Mouse (Mus musculus) hindbrain, embryonic 11.5 days (tissue): Measurements from ENCODE around the gene Rab6a. TPM values are rescaled to one million over a fixed set of nuclear protein-coding genes. Genes with fewer than 3 reads are reported as not detected.
A peak's percentile ranks its signal among the peaks of the same experiment; 100 is the strongest.

Experiments used
- ATAC-seq: fragments of 200-750 bp; cut with Nextera tagmentation; 2 replicates; pipeline ENCODE4 v1.8.0; 2017; ENCODE audit warnings: mild to moderate bottlenecking, moderate TSS enrichment, moderate library complexity; ENCODE audit not compliant: low FRiP score
- DNase-seq: peaks from one replicate; pipeline ENCODE4 v3.0.0-alpha.2; 2015; ENCODE audit warnings: low spot score
- H3K27ac ChIP-seq: fragments of 300-500 bp; sonication (generic); 2 replicates; pipeline ENCODE4 v1.5.1; 2014; ENCODE audit warnings: mild to moderate bottlenecking, low read depth, low read length
- H3K27me3 ChIP-seq: fragments of 300-500 bp; sonication (generic); 2 replicates; pipeline ENCODE4 v1.6.1; 2014; ENCODE audit warnings: mild to moderate bottlenecking, low read length, moderate library complexity, mixed read lengths; ENCODE audit not compliant: control insufficient read depth, insufficient read depth
- H3K36me3 ChIP-seq: fragments of 300-500 bp; sonication (generic); 2 replicates; pipeline ENCODE4 v1.6.1; 2014; ENCODE audit warnings: mild to moderate bottlenecking, low read length, moderate library complexity, mixed read lengths; ENCODE audit not compliant: control insufficient read depth, insufficient read depth
- H3K4me1 ChIP-seq: fragments of 300-500 bp; sonication (generic); replicated peaks from 2 replicates; pipeline ENCODE4 v1.6.1; 2014; ENCODE audit warnings: low read length, mixed read lengths; ENCODE audit not compliant: control insufficient read depth, insufficient read depth
- H3K4me2 ChIP-seq: fragments of 300-500 bp; sonication (generic); replicated peaks from 2 replicates; pipeline ENCODE4 v1.6.1; 2014; ENCODE audit warnings: mild to moderate bottlenecking, low read depth, low read length
- H3K4me3 ChIP-seq: fragments of 300-500 bp; sonication (generic); 2 replicates; pipeline ENCODE4 v1.5.1; 2014; ENCODE audit warnings: low read depth, low read length
- H3K9ac ChIP-seq: fragments of 300-500 bp; sonication (generic); 2 replicates; pipeline ENCODE4 v1.6.1; 2014; ENCODE audit warnings: low read depth, low read length
- H3K9me3 ChIP-seq: fragments of 300-500 bp; sonication (generic); 2 replicates; pipeline ENCODE4 v1.6.1; 2016; ENCODE audit warnings: low read length; ENCODE audit not compliant: control insufficient read depth
- WGBS: fragments of 180-500 bp; shearing (Covaris S2); extraction: QIAGEN DNeasy Blood & Tissue Kit; methylation state at CpG from one replicate; pipeline ENCODE4 v1.1.7; 2014; 5-methylcytosine and 5-hydroxymethylcytosine counted together
- polyA plus RNA-seq: library from polyadenylated mRNA; unstranded; fragments of >200 nt; fragmentation: Nextera tagmentation; extraction: Ambion mirVana; gene quantifications from 2 replicates; pipeline ENCODE4 v1.2.1, GENCODE M21; 2014

The Rab6a gene
- polyA plus RNA-seq, 1 experiment from 2014 or later, result 192 TPM

GRCm38 (mm10) chr7:100608130-100608741 lies 1.0 kb downstream of the Rab6a start, which contains the start of gene Mrpl48:
Gene Mrpl48, minus strand, starts transcription at chr7:100608301.
- WGBS, result under 1% methylated on average over 43 of the region's 43 CpGs
- no peaks in the 10 kb centered on the region for H3K9me3 ChIP-seq

GRCm38 (mm10) chr7:100608910-100609309 lies 1.7 kb downstream of the Rab6a start:
- Histone ChIP-seq H3K9ac (peak overlapping the region; percentile 99), H3K27me3 (no peaks in the 10 kb centered on the region), H3K4me3 (peak overlapping the region; percentile 82), H3K36me3 (no peaks in the 10 kb centered on the region), H3K4me2 (peak overlapping the region; percentile 67), H3K9me3 (no peaks in the 10 kb centered on the region), H3K4me1 (0 out of 2 replicates have a peak, but pooled peaks cover 2% of the 10 kb centered on the region), H3K27ac (peak overlapping the region; percentile 99)
- WGBS, result 22% methylated on average over 4 of the region's 4 CpGs
- no peak for DNase-seq
- no peak for ATAC-seq

More at GRCm38 (mm10) chr7:100608130-100608741, 1.0 kb downstream of the Rab6a start, which contains the start of gene Mrpl48:
- Histone ChIP-seq H3K27ac (peak within 1 kb of the TSS; percentile 99), H3K4me1 (0 out of 2 replicates have a peak, but pooled peaks cover 2% of the 10 kb centered on the region), H3K27me3 (no peaks in the 10 kb centered on the region), H3K9ac (peak within 1 kb of the TSS; percentile 99), H3K4me3 (peak within 1 kb of the TSS; percentile 82), H3K4me2 (peak within 1 kb of the TSS; percentile 67), H3K36me3 (no peaks in the 10 kb centered on the region)
- DNase-seq, result no peak
- ATAC-seq, result peak; percentile 43

DNA sequence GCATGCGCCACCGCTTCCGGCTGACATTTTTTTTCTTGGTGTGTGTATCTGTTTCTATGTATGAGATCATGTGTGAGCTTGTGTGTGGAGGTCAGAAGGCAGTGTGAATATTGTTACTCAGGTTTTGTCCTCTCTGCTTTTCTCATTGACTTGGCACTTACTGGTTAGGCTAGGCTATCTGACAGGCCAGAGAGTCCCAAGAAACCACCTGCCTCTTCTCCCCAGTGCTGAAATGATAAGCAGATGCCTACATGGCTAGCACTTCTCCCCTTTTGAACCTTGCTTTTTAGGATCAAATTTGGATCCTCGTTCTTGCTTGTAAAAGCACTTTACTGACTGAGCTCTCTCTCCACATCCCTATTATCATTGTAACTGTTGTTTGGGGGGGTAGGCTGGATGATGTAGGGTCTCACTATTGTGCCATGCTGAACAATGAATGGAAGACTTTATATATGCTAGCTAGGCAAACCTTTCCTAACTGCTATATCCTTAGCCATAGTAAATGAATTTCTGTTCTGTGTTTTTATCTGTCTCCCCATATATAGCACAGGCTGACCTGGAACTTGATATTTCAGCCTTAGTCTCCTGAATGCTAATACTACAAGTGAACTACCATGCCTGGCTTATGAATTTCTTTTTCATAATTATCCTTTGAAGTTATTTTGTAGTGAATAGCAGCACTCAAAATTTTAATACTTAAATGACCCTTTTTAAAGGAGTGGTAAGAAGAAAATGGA lies 9.1 kb downstream of the Rab6a start:
- WGBS, result 93% methylated on average over 4 of the region's 4 CpGs
- Histone ChIP-seq H3K27ac (no peak overlapping the region), H3K36me3 (no peaks in the 10 kb centered on the region), H3K27me3 (no peaks in the 10 kb centered on the region), H3K4me3 (no peak overlapping the region), H3K4me2 (no peak overlapping the region), H3K4me1 (no peaks in the 10 kb centered on the region), H3K9me3 (no peaks in the 10 kb centered on the region), H3K9ac (no peak overlapping the region)
- DNase-seq (no peak), ATAC-seq (no peak)

- DNase-seq, result no peak
- no peak overlapping the region for H3K9ac ChIP-seq
- H3K4me3 ChIP-seq, result no peak overlapping the region
- H3K27ac ChIP-seq, result no peak overlapping the region
- 74% methylated on average over 2 of the region's 2 CpGs for WGBS
- no peaks in the 10 kb centered on the region for H3K27me3 ChIP-seq
- ATAC-seq, result no peak
- H3K4me2 ChIP-seq, result no peak overlapping the region
- H3K36me3 ChIP-seq, result no peaks in the 10 kb centered on the region
- H3K9me3 ChIP-seq, result no peaks in the 10 kb centered on the region
- no peaks in the 10 kb centered on the region for H3K4me1 ChIP-seq
Observed at GRCm38 (mm10) chr7:100622277-100622676, 15.1 kb downstream of the Rab6a start.

DNA sequence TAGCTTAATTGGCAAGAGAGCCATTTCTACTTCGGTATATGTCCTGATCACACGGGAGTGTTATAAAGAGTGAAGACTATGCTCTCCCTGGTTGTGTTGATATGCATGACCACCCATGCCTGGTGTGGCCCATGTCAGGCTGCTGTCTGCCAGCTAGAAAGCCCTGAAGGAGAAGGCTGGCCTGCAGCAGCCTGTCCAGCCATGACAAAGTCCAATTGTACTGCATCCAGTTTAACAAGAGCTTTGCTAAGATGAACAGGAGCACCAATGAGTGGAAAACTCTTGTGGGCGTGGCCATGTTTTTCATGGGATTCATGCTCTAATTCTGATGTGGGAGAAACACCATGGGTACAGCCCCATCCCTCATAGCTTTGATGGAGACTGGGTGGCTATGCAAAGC lies 17.3 kb downstream of the Rab6a start:
- no peaks in the 10 kb centered on the region for H3K27me3 ChIP-seq
- no peaks in the 10 kb centered on the region for H3K9me3 ChIP-seq
- 83% methylated on average over 3 of the region's 3 CpGs for WGBS
- DNase-seq (no peak), ATAC-seq (no peak)
- H3K27ac ChIP-seq, result no peak overlapping the region
- no peak overlapping the region for H3K9ac ChIP-seq
- no peaks in the 10 kb centered on the region for H3K4me1 ChIP-seq
- H3K4me3 ChIP-seq, result no peak overlapping the region
- no peak overlapping the region for H3K4me2 ChIP-seq
- H3K36me3 ChIP-seq, result no peaks in the 10 kb centered on the region

GRCm38 (mm10) chr7:100637657-100638056 lies 30.4 kb downstream of the Rab6a start:
- H3K4me2 ChIP-seq, result no peak overlapping the region
- no peaks in the 10 kb centered on the region for H3K9me3 ChIP-seq
- no peaks in the 10 kb centered on the region for H3K36me3 ChIP-seq
- H3K9ac ChIP-seq, result no peak overlapping the region
- DNase-seq (peak; percentile 46), ATAC-seq (no peak)
- no peak overlapping the region for H3K27ac ChIP-seq
- H3K4me1 ChIP-seq, result no peaks in the 10 kb centered on the region
- no peaks in the 10 kb centered on the region for H3K27me3 ChIP-seq
- WGBS, result 13% methylated on average over 1 of the region's 1 CpGs
- no peak overlapping the region for H3K4me3 ChIP-seq

DNA sequence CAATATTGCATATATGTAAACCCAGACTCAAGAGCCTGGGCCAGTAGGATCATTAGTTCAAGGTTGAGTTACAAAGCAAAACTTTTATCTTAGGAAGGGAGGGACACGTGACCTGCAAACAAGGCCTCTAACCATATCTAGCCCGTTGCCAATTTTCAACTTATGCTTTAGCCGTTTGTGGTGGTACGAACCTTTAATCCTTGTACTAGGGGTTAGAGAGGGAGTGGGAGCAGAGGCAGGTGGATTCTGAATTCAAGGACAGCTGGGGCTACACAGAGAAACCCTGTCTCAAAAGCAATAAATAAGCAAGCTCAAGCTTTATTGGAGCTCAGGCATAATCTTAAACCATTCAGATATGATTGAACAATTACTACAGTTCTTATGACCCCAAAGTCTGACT lies 35.2 kb downstream of the Rab6a start:
- Histone ChIP-seq H3K27me3 (no peaks in the 10 kb centered on the region), H3K4me1 (no peaks in the 10 kb centered on the region), H3K4me3 (no peak overlapping the region), H3K9ac (no peak overlapping the region), H3K36me3 (no peaks in the 10 kb centered on the region), H3K9me3 (no peaks in the 10 kb centered on the region), H3K4me2 (no peak overlapping the region), H3K27ac (no peak overlapping the region)
- DNase-seq (no peak), ATAC-seq (no peak)
- 91% methylated on average over 4 of the region's 4 CpGs for WGBS

- no peaks in the 10 kb centered on the region for H3K36me3 ChIP-seq
- DNase-seq, result peak; percentile 81
- no peaks in the 10 kb centered on the region for H3K4me1 ChIP-seq
- no peak overlapping the region for H3K4me2 ChIP-seq
- no peak overlapping the region for H3K9ac ChIP-seq
- H3K4me3 ChIP-seq, result no peak overlapping the region
- H3K27ac ChIP-seq, result no peak overlapping the region
- peak; percentile 51; the same call in 1 of the 2 replicates for ATAC-seq
- no peaks in the 10 kb centered on the region for H3K27me3 ChIP-seq
- WGBS, result 30% methylated on average over 3 of the region's 3 CpGs
- H3K9me3 ChIP-seq, result no peaks in the 10 kb centered on the region
Observed at GRCm38 (mm10) chr7:100645147-100645546, 37.9 kb downstream of the Rab6a start.

GRCm38 (mm10) chr7:100649095-100649494 lies 41.9 kb downstream of the Rab6a start:
- Histone ChIP-seq H3K9me3 (no peaks in the 10 kb centered on the region), H3K4me3 (no peak overlapping the region), H3K4me1 (peaks cover 5% of the 10 kb centered on the region; the same call in 1 of the 2 replicates), H3K27ac (no peak overlapping the region), H3K36me3 (no peaks in the 10 kb centered on the region), H3K27me3 (no peaks in the 10 kb centered on the region), H3K4me2 (no peak overlapping the region), H3K9ac (no peak overlapping the region)
- DNase-seq, result no peak
- no peak for ATAC-seq
- WGBS, result 87% methylated on average over 4 of the region's 4 CpGs
